Mouse (Mus musculus) midbrain, embryonic 12.5 days (tissue): Measurements from ENCODE around the gene Cyp4f14. TPM values are rescaled to one million over a fixed set of nuclear protein-coding genes. Genes with fewer than 3 reads are reported as not detected.

ENCODE experiments used
- polyA plus RNA-seq: library from polyadenylated mRNA; unstranded; fragments of >200 nt; fragmentation: Nextera tagmentation; extraction: Ambion mirVana; gene quantifications from 2 replicates; pipeline ENCODE4 v1.2.1, GENCODE M21; 2016

Cyp4f14 gene
- polyA plus RNA-seq, 1 experiment from 2014 or later: not detected

Other genes with a start within 250 kb of the Cyp4f14 start
- 0.40 and 0.80 TPM in 2 replicates for gene Cyp4f15, start 231.7 kb downstream of the Cyp4f14 start, polyA plus RNA-seq
- 52.0 and 55.5 TPM in 2 replicates for gene Zfp871, start 129.1 kb downstream of the Cyp4f14 start, polyA plus RNA-seq
- gene Zfp811, start 107.4 kb downstream of the Cyp4f14 start, polyA plus RNA-seq: 53.5 and 57.9 TPM in 2 replicates
- 18.6 and 20.4 TPM in 2 replicates for gene Zfp799, start 87.1 kb downstream of the Cyp4f14 start, polyA plus RNA-seq
- 8.9 TPM in 2 replicates for gene Zfp870, start 25.7 kb downstream of the Cyp4f14 start, polyA plus RNA-seq
- gene Cyp4f13, start 30.1 kb upstream of the Cyp4f14 start, polyA plus RNA-seq: 5.5 and 5.9 TPM in 2 replicates
- 10.8 and 11.1 TPM in 2 replicates for gene Zfp472, start 48.5 kb upstream of the Cyp4f14 start, polyA plus RNA-seq
- gene Zfp952, start 75.8 kb upstream of the Cyp4f14 start, polyA plus RNA-seq: 18.9 and 19.0 TPM in 2 replicates
- gene Zfp763, start 116.1 kb upstream of the Cyp4f14 start, polyA plus RNA-seq: 22.8 and 24.7 TPM in 2 replicates
- gene 4921501E09Rik, start 150.7 kb upstream of the Cyp4f14 start, polyA plus RNA-seq: not detected in 2 replicates
- 14.9 and 15.5 TPM in 2 replicates for gene Zfp563, start 172.0 kb upstream of the Cyp4f14 start, polyA plus RNA-seq
- 0.18 and 0.29 TPM in 2 replicates for gene Morc2b, start 222.3 kb upstream of the Cyp4f14 start, polyA plus RNA-seq